Mouse (Mus musculus) thymus, adult 2 months (tissue): ENCODE results near the gene Exph5.

Experiments used
- CTCF ChIP-seq: fragments of 200-500 bp; IDR thresholded peaks from 2 replicates; pipeline ENCODE4 v1.5.1; 2012; ENCODE audit warnings: mild to moderate bottlenecking, control low read depth, low read length, moderate library complexity, borderline replicate concordance; ENCODE audit not compliant: control insufficient read depth, poor library complexity, insufficient read depth; ENCODE audit errors: extremely low read depth
- POLR2A ChIP-seq: fragments of 200-500 bp; IDR thresholded peaks from 2 replicates; pipeline ENCODE4 v1.6.1; 2012; ENCODE audit warnings: mild to moderate bottlenecking, low read length, control low read depth, moderate library complexity; ENCODE audit not compliant: control insufficient read depth, poor library complexity, insufficient read depth; ENCODE audit errors: extremely low read depth

DNA sequence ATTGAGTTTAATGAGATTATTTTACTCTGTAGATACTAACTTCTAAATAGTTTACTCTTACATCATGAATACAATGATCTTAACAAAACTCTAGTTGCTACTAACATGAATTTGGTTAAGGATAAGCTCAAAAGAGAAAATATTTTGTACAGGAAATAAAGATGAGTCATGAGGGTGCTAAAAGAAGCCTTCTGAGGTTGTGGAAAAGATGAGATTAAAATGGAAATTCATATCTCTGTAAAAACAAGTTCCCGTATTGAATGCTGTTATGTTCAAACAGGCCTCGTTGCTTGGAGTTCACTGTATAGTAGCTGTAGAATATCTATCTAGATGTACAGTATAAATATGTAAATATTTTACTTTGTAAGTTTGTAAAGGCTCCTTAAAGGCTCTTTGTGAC is 79.1 kb downstream of the Exph5 start:
- TF ChIP-seq POLR2A (no peak), CTCF (no peak)
